Mouse (Mus musculus) cortical plate, adult 2 months (tissue): Measurements from ENCODE around the gene Epb41l4b. TPM values are rescaled to one million over a fixed set of nuclear protein-coding genes. Genes with fewer than 3 reads are reported as not detected.

Source experiments
- H3K27ac ChIP-seq: fragments of 200-500 bp; 2 replicates; pipeline ENCODE4 v1.5.1; 2012; ENCODE audit warnings: low read length, control low read depth, inconsistent platforms; ENCODE audit not compliant: insufficient read depth
- H3K4me1 ChIP-seq: fragments of 200-500 bp; 2 replicates; pipeline ENCODE4 v1.6.1; 2011; ENCODE audit warnings: low read length; ENCODE audit not compliant: control insufficient read depth, insufficient read depth
- H3K4me3 ChIP-seq: fragments of 200-500 bp; 2 replicates; pipeline ENCODE4 v1.5.1; 2011; ENCODE audit warnings: mild to moderate bottlenecking, low read length, control low read depth; ENCODE audit not compliant: insufficient read depth
- CTCF ChIP-seq: fragments of 200-500 bp; IDR thresholded peaks from 2 replicates; pipeline ENCODE4 v1.5.1; 2011; ENCODE audit warnings: mild to moderate bottlenecking, control low read depth, low read length; ENCODE audit not compliant: insufficient read depth; ENCODE audit errors: extremely low read depth
- POLR2A ChIP-seq: fragments of 200-500 bp; IDR thresholded peaks from 2 replicates; pipeline ENCODE4 v1.6.1; 2011; ENCODE audit warnings: mild to moderate bottlenecking, low read length, control low read depth; ENCODE audit not compliant: insufficient read depth; ENCODE audit errors: extremely low read depth
- polyA plus RNA-seq: library from polyadenylated mRNA; depleted of rRNA; stranded (reverse); fragments of >200 nt; gene quantifications from 2 replicates; pipeline ENCODE4 v1.2.3, GENCODE M21; 2012

The Epb41l4b gene
- polyA plus RNA-seq, 1 experiment, result 17.7 TPM

DNA sequence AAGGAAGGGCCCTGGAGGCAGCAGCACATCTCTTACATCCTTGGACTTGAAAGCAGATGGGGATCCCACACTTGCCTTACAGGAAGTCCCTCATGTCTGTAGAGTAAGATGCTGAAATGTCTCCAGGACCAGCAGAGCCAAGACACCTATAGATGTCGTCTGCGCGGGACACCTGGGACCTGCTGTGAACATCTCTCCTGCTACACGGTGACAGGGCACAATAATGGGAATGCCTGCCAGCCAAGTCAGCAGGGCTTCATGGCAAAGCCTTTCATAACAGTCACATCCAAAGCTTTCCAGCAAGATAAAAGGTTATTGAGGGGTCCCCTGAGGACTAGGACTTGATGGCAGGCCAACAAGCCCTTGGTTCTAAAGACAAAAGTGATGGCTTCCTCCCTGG is 45.8 kb downstream of the Epb41l4b start:
- H3K27ac ChIP-seq, result no peak overlapping the region
- peaks cover 5% of the 10 kb centered on the region; the same call in 1 of the 2 replicates for H3K4me1 ChIP-seq
- H3K4me3 ChIP-seq, result no peak overlapping the region
- no peak for TF ChIP-seq CTCF
- TF ChIP-seq POLR2A, result no peak

DNA sequence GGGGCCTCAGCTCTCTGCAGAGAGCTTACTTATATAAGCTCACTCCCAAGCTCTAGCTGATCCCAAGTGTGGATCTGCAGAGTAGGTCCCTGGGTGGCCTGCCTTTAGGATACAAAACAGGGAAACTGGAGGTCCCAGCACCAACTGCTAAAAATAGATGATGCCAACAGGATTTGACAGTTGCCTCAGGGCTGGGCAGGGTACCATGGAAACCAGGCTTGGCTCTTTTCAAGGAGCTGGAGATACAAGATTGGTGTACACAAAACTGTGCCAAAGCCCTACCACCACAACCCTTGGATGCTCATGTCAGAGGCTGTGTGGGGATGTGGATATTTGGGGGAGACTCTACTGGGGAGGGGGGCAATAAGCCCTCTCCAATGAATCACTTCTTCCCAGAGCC is 47.7 kb downstream of the Epb41l4b start:
- Histone ChIP-seq H3K4me1 (peaks cover 10% of the 10 kb centered on the region; the same call in 1 of the 2 replicates), H3K4me3 (no peak overlapping the region), H3K27ac (no peak overlapping the region)
- TF ChIP-seq CTCF (no peak), POLR2A (no peak)

DNA sequence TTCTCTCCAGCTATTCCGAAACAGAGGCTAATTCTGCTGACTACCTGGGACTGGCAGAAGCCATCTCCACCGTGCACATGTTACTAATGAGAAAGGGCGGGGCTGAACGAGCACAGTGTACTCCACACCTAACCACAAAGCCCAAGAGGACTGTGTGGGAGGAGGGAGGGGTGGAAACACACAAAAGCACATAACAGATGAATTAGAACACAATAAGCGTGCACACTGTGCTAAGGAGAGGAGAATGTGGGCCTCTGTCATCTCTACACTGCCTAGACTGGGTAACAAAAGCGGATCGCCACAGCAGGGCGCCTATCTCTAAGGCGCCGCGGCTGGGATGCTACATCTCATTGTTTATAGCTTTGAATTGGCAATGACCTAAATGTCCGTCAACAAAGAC is 51.9 kb downstream of the Epb41l4b start:
- TF ChIP-seq CTCF, result no peak
- TF ChIP-seq POLR2A, result no peak
- H3K4me3 ChIP-seq, result no peak overlapping the region
- H3K27ac ChIP-seq, result no peak overlapping the region
- peaks cover 10% of the 10 kb centered on the region; the same call in 1 of the 2 replicates for H3K4me1 ChIP-seq

DNA sequence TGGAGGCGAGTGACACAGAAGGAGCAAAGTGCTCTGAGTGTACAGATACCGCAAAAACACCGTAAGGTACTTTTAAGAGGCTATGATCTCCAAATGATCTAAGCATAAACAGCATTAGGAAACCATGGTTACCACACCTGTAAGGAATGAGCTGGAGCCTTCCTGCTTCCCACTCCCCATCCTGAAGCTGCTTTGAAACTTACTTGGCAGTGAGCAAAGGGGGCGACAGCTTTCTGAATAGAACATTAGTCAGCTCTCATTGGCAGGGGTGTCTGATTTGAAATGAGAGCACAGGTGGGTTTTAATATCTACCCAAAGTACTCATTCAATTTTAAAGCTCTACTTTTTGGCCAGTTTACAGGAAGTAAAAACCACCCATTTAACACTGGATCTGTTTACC is 54.9 kb downstream of the Epb41l4b start:
- Histone ChIP-seq H3K4me3 (no peak overlapping the region), H3K27ac (no peak overlapping the region), H3K4me1 (0 out of 2 replicates have a peak, but pooled peaks cover 4% of the 10 kb centered on the region)
- no peak for TF ChIP-seq CTCF
- no peak for TF ChIP-seq POLR2A

DNA sequence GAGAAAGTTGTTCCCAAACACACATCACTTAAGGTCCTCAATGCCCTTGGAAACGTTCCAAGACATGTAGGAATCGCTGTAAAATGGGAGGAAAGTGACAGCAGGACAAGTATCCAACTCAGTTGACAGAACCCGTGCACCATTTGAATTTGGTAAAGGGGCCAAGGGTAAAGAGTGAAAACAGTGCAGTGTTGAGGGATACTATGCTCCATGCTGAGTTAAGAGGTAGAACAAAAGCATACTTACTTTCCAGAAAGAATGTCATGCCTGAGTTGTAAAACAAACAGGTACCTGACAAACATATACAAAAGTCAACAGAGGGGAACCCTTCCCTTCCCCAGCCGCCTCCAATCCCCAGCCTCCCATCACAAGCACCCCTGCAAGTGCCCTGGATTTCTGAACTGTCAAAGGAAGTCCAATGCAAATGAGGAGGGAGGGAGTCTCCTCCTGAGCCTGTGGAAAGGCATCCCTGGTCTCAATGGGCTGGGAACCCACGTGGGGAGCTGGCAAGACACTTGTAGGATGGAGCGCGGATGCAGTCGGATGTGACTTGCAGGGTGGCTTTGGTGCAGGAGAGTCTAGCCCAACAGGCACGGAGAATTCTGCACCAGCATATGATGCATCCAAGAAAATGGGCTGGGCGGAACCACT is 57.4 kb downstream of the Epb41l4b start:
- Histone ChIP-seq H3K4me3 (no peak overlapping the region), H3K27ac (no peak overlapping the region), H3K4me1 (no peaks in the 10 kb centered on the region)
- no peak for TF ChIP-seq POLR2A
- no peak for TF ChIP-seq CTCF

DNA sequence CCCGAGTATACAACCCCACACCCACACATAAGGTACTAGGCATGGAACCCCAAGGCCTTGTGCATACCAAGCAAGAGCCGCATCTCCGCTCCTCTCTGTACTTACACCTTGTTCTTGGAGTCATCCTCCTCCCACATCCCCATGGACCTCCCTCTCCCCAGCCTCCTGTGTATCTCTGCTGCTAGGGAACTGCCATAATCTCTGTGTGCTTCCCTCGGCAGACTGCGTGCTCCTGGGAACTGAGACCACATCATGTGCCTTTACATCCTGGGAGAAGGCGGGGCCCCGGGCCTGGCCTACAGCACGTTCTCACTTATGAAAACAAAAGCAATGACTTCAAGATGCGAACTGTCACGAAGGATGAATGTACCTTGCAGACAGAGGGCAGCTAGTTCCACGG is 59.6 kb downstream of the Epb41l4b start:
- Histone ChIP-seq H3K4me3 (no peak overlapping the region), H3K27ac (no peak overlapping the region), H3K4me1 (no peaks in the 10 kb centered on the region)
- no peak for TF ChIP-seq CTCF
- no peak for TF ChIP-seq POLR2A

DNA sequence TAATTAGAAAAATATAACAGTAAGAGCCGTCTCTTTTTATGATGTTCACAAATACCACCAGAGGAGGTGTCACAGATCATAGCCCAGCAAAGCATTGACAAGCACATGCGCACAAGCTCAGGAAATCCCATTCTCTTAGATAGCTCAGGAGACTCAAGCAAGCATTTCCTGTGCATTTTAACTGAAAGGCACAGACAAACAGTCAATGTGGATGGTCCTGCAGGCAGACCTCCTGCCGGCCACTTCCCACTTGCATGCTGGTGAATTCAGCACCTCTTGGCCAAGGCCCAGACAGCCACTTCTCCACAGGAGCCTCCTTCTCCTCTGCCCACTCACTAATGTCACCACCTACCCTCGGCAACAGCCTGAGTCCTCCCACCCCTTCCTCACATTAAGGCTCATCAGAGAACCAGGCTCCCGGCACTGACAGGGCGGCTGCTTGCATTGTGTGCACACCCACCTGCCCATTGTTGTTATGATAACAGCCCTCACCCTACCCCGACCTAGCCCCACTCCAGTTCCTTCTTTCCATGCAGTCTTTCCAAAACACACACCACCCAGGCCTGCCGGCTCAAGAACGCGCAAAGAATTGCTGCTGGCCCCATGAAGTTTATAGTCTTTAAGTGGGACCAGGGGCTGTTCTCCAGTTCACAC is 60.3 kb downstream of the Epb41l4b start:
- TF ChIP-seq CTCF, result no peak
- no peak for TF ChIP-seq POLR2A
- Histone ChIP-seq H3K4me1 (no peaks in the 10 kb centered on the region), H3K27ac (no peak overlapping the region), H3K4me3 (no peak overlapping the region)

DNA sequence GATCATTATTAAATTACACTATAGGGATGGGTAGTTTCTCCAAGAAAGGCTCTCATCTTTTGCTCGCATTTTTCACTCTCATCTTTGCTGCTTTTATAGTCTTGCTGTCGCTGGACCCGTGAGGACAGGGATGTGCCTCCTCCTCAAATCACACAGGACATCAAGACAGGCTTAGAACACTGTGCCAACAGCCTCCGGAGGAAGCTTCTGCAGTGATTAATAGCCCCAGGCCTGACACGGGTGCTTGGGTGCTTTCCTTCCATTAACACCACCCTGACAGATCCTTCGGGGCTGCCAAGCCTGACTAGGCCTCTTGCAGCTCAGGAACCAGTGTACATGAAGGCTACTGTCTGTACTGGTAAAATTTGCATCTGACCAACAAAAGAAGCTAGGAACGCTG is 61.8 kb downstream of the Epb41l4b start:
- Histone ChIP-seq H3K4me1 (no peaks in the 10 kb centered on the region), H3K27ac (no peak overlapping the region), H3K4me3 (no peak overlapping the region)
- TF ChIP-seq CTCF (no peak), POLR2A (no peak)

DNA sequence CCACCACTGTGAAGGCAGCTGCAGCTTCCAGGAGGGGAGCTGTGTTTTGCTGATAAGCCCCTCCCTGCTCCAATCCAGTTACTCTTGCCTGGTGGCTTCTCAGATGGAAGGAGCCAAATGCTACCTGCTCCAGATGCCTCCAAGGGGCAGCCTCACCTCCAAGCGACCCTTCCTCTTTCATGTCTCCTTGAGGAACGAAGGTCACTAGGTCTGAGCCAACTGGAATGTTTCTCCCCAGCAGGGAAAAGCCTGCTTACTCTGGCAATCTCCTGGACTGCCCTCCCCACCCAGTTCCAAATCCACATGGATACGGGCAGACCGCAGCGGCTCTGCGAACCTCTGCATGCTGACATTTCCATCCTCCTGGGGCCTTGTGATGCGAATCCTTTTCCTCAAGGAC is 69.4 kb downstream of the Epb41l4b start:
- H3K27ac ChIP-seq, result no peak overlapping the region
- TF ChIP-seq CTCF, result no peak
- TF ChIP-seq POLR2A, result no peak
- no peaks in the 10 kb centered on the region for H3K4me1 ChIP-seq
- H3K4me3 ChIP-seq, result no peak overlapping the region

DNA sequence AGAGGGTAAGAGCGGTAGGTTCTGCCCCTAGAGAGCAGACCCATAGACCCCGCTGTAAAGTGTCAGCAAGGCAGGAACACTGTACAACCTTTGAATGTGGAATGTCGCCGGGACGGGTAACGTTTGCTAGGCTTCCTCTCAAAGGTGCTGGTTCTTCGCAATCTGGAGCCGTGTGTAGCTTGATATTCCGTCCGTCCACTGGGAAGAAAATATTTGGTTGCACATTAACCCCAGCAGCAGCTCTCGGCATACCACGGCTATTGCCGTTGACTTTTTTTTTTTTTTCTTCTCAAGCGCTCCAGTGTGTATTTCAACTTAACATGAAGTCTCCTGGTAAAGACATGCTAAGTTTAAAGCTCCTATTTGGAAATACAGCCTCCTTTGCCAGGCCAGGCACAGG is 70.1 kb downstream of the Epb41l4b start:
- no peak overlapping the region for H3K27ac ChIP-seq
- H3K4me3 ChIP-seq, result no peak overlapping the region
- TF ChIP-seq POLR2A, result no peak
- TF ChIP-seq CTCF, result no peak
- H3K4me1 ChIP-seq, result no peaks in the 10 kb centered on the region
